Mouse (Mus musculus) megakaryocyte, embryonic 14.5 days (primary cell): ENCODE measurements around the gene Nfkbia.

Source experiments
- FLI1 ChIP-seq: IDR thresholded peaks from 2 replicates; pipeline ENCODE4 v1.6.1; 2012; ENCODE audit warnings: low read length, inconsistent platforms, mixed read lengths
- GATA1 ChIP-seq: IDR thresholded peaks from 3 replicates; pipeline ENCODE4 v1.6.1; 2012; ENCODE audit warnings: mixed read lengths, low read length, inconsistent platforms, borderline replicate concordance

DNA sequence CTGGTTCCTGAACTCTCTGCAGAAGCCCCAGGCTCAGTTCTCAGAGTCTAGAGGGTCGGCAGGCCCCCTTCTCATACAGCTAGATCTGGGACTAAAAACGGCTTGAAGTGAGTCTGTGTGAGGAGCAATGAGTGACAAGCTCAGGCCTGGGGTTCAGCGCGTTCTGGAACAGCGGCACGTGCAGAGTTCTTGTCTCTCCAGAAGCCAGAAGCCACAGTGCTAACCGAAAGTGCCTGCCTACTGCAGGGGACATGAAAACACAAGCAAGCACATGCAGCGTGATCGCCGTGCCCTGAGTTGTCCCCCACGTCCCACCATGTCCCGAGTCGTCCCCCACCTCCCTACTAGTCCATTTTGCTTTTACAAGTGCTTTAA is 18.3 kb downstream of the Nfkbia start:
- TF ChIP-seq FLI1 (no peak), GATA1 (no peak)
